Mouse (Mus musculus) stomach, embryonic 15.5 days (tissue): ENCODE measurements around the gene Jrkl. TPM values are rescaled to one million over a fixed set of nuclear protein-coding genes. Genes with fewer than 3 reads are reported as not detected.

ENCODE experiments used
- ATAC-seq: fragments of 200-750 bp; cut with Nextera tagmentation; 2 replicates; pipeline ENCODE4 v1.8.0; 2017; ENCODE audit warnings: low read depth, moderate number of reproducible peaks, moderate TSS enrichment; ENCODE audit not compliant: insufficient read depth, low FRiP score
- H3K27ac ChIP-seq: fragments of 300-500 bp; sonication (generic); 2 replicates; pipeline ENCODE4 v1.5.1; 2015; ENCODE audit warnings: mild to moderate bottlenecking, inconsistent platforms
- H3K27me3 ChIP-seq: fragments of 300-500 bp; sonication (generic); replicated peaks from 2 replicates; pipeline ENCODE4 v1.6.1; 2015; ENCODE audit warnings: inconsistent platforms
- H3K36me3 ChIP-seq: fragments of 300-500 bp; sonication (generic); 2 replicates; pipeline ENCODE4 v1.6.1; 2015; ENCODE audit warnings: inconsistent platforms
- H3K4me1 ChIP-seq: fragments of 300-500 bp; sonication (generic); 2 replicates; pipeline ENCODE4 v1.6.1; 2015; ENCODE audit warnings: inconsistent platforms
- H3K4me2 ChIP-seq: fragments of 300-500 bp; sonication (generic); 2 replicates; pipeline ENCODE4 v1.6.1; 2015; ENCODE audit warnings: mild to moderate bottlenecking, inconsistent platforms
- H3K4me3 ChIP-seq: fragments of 300-500 bp; sonication (generic); replicated peaks from 2 replicates; pipeline ENCODE4 v1.5.1; 2015; ENCODE audit warnings: inconsistent platforms
- H3K9ac ChIP-seq: fragments of 300-500 bp; sonication (generic); 2 replicates; pipeline ENCODE4 v1.6.1; 2015; ENCODE audit warnings: inconsistent platforms
- H3K9me3 ChIP-seq: fragments of 300-500 bp; sonication (generic); 2 replicates; pipeline ENCODE4 v1.6.1; 2016; ENCODE audit warnings: inconsistent platforms
- WGBS: fragments of 180-500 bp; shearing (Covaris S2); methylation state at CpG from one replicate; pipeline ENCODE4 v1.1.7; 2015; 5-methylcytosine and 5-hydroxymethylcytosine counted together
- polyA plus RNA-seq: library from polyadenylated mRNA; unstranded; fragments of >200 nt; fragmentation: Nextera tagmentation; extraction: Ambion mirVana; gene quantifications from 2 replicates; pipeline ENCODE4 v1.2.1, GENCODE M21; 2015

The Jrkl gene
- polyA plus RNA-seq, 1 experiment from 2014 or later: 10.1 TPM

DNA sequence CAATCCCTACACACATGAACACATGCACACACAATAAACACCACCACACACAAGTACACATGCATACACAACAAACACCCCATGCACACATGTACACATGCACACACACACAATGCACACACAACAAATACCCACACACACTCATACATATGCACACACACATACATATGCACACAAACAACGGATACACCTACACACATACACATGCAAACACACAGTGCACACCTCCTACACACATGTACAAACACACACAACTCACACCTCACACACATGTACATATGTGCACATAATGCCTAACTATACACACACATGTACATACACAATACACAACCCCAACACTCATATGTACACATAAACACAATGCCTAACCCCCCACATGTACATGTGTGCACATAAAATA is 19.8 kb downstream of the Jrkl start:
- Histone ChIP-seq H3K4me1 (no peaks in the 10 kb centered on the region), H3K27ac (no peak overlapping the region), H3K4me2 (no peak overlapping the region), H3K9me3 (no peaks in the 10 kb centered on the region), H3K9ac (no peak overlapping the region), H3K27me3 (no peaks in the 10 kb centered on the region), H3K4me3 (no peak overlapping the region), H3K36me3 (no peaks in the 10 kb centered on the region)
- WGBS: 71% methylated on average over 1 of the region's 1 CpGs
- ATAC-seq: no peak

DNA sequence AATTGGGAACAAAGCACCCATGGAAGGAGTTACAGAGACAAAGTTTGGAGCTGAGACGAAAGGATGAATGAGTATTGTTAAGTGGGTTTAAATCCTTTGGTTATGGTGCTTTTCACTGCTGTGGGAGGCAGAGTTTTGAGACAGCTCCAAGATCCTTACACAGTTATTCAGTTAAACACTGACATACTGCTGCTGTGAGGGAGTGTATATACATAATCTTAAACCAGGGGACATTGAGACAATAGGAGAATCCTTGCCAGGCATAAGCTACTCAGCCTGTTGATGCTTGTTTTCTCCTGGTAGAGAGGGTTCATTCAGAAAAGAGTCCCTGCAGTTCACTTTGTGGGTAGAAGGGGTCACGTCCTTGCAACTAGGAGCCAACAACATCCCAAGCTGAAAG is 39.3 kb downstream of the Jrkl start:
- H3K36me3 ChIP-seq: no peaks in the 10 kb centered on the region
- no peak overlapping the region for H3K4me3 ChIP-seq
- no peaks in the 10 kb centered on the region for H3K9me3 ChIP-seq
- no peak overlapping the region for H3K27ac ChIP-seq
- H3K27me3 ChIP-seq: no peaks in the 10 kb centered on the region
- WGBS: 81% methylated on average over 2 of the region's 2 CpGs
- no peak overlapping the region for H3K9ac ChIP-seq
- no peaks in the 10 kb centered on the region for H3K4me1 ChIP-seq
- no peak for ATAC-seq
- no peak overlapping the region for H3K4me2 ChIP-seq

DNA sequence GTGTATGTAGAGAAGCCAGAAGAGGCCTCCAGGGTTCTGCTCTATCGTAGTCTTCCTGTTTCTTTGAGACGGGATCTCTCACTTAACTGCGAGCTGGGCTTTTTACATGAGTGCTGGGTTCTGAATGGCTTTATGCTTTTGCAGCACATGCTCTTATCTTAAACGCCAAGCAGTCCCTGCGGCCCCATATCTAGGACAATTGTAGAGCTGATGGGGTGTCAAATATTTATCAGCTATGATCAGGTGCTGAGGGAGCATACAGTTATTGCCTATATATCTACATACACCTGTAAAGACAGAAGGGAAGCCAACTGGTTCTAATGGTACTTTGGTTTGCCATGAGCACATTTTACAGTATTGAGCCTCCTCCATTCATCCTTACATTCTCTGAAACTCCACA is 41.9 kb downstream of the Jrkl start:
- H3K36me3 ChIP-seq: no peaks in the 10 kb centered on the region
- no peaks in the 10 kb centered on the region for H3K27me3 ChIP-seq
- H3K4me2 ChIP-seq: no peak overlapping the region
- no peak overlapping the region for H3K9ac ChIP-seq
- no peak; the same call in 1 of the 2 replicates for ATAC-seq
- H3K27ac ChIP-seq: no peak overlapping the region
- H3K4me1 ChIP-seq: no peaks in the 10 kb centered on the region
- H3K4me3 ChIP-seq: no peak overlapping the region
- H3K9me3 ChIP-seq: no peaks in the 10 kb centered on the region
- 74% methylated on average over 5 of the region's 5 CpGs for WGBS

DNA sequence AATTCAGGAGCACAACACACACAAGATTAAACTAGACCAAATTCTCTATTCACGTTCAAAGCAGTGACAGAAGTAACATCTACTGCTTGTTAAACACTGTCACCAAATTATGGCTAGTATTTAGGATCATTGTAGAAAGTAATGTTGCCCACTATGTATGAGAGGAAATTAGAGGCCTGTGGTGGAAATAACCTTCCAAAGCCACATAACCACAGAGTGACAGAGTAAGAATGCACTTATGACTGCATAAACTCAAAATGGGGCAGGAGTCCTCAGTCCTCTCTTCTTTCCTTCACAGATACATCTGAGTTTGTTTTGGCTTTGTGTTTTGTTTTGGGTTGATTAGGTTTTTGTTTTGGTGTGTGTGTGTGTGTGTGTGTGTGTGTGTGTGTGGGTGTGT is 42.5 kb downstream of the Jrkl start:
- 77% methylated on average over 1 of the region's 1 CpGs for WGBS
- no peaks in the 10 kb centered on the region for H3K27me3 ChIP-seq
- H3K27ac ChIP-seq: no peak overlapping the region
- no peaks in the 10 kb centered on the region for H3K36me3 ChIP-seq
- H3K4me3 ChIP-seq: no peak overlapping the region
- no peak overlapping the region for H3K4me2 ChIP-seq
- no peak overlapping the region for H3K9ac ChIP-seq
- no peaks in the 10 kb centered on the region for H3K9me3 ChIP-seq
- ATAC-seq: no peak
- no peaks in the 10 kb centered on the region for H3K4me1 ChIP-seq

DNA sequence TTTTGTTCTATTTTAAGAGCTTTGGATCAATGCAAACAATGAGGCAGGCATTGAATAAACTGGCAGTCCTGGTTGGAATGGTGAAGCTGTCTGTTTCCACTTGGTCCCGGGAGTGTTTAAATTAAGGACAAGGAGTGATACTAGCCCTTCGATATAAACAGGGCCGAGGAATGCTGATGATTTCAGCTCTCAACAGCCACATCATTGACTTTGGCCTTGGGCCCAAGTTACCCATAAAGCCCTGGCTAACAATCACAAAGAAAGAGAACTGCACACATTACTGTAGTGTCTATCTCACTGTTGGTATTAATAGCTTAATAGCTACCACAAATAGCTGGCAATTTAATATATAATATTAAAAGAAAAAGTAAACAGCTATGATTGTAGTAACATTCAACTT is 45.5 kb downstream of the Jrkl start:
- no peaks in the 10 kb centered on the region for H3K4me1 ChIP-seq
- no peak overlapping the region for H3K4me3 ChIP-seq
- no peak overlapping the region for H3K27ac ChIP-seq
- no peak overlapping the region for H3K9ac ChIP-seq
- ATAC-seq: no peak
- 35% methylated on average over 3 of the region's 3 CpGs for WGBS
- no peak overlapping the region for H3K4me2 ChIP-seq
- no peaks in the 10 kb centered on the region for H3K36me3 ChIP-seq
- H3K27me3 ChIP-seq: no peaks in the 10 kb centered on the region
- no peaks in the 10 kb centered on the region for H3K9me3 ChIP-seq

DNA sequence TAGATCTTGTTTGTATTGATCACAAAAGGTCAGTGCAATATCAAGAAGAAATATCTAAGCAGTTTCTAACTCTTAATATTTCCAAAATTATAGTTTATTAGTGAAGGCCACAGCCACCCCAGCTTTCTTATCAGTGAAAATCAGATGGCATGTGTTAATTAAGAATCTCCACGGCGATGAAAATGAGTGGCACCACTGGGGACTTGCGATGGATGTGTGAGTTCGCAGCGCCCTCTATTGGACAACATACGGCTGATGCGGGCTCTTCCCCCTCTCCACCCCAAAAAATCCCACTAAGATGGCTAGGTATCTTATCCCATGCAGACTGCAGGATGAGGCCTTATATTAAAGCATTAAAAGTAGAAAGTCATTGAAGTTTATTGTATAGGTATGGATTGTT is 49.9 kb downstream of the Jrkl start:
- no peak for ATAC-seq
- 10% methylated on average over 7 of the region's 7 CpGs for whole genome bisulfite sequencing
- Histone ChIP-seq H3K4me2 (no peak overlapping the region), H3K4me3 (no peak overlapping the region), H3K9me3 (no peaks in the 10 kb centered on the region), H3K4me1 (no peaks in the 10 kb centered on the region), H3K27me3 (no peaks in the 10 kb centered on the region), H3K27ac (no peak overlapping the region), H3K36me3 (no peaks in the 10 kb centered on the region), H3K9ac (no peak overlapping the region)

DNA sequence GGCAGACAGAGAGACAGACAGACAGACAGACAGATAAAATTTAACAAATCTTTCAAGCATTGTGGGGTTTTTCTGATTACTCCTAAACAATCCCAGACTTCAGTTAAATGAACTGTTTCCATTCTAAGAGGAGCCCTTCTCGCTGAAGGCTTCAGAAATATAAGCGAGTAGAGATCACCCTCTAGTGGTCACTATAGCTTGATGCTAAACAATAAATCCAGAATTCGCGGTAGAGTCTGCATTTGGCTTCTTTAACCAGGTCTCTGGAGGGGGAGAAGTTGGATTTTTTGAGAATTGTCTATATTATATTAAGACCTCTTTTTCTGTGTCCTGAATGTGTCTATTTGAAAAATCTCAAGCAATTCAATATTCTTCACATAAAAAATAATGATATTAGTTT is 50.4 kb downstream of the Jrkl start:
- H3K36me3 ChIP-seq: no peaks in the 10 kb centered on the region
- H3K9me3 ChIP-seq: no peaks in the 10 kb centered on the region
- ATAC-seq: no peak
- H3K9ac ChIP-seq: no peak overlapping the region
- no peaks in the 10 kb centered on the region for H3K4me1 ChIP-seq
- H3K4me2 ChIP-seq: no peak overlapping the region
- no peak overlapping the region for H3K27ac ChIP-seq
- under 1% methylated on average over 4 of the region's 4 CpGs for WGBS
- H3K27me3 ChIP-seq: no peaks in the 10 kb centered on the region
- no peak overlapping the region for H3K4me3 ChIP-seq

DNA sequence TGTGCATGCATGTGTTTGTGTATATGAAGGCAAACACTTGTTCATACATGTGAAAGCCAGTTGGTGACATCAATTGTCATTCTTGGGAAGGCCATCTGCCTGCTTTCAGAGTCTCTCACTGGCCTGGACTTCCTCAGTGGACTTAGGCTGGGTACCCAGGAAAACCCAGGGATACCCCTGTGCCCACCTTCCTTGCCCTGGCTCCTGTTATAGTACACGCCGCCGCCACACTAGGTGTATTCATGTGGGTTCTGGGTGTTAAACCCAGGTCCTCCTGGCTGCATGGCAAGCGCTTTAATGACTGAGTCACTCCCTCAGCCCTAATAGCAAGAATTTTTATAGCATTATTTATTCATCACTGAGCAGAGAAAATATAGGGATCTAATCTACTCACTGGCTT is 51.0 kb downstream of the Jrkl start:
- Histone ChIP-seq H3K4me3 (no peak overlapping the region), H3K4me1 (no peaks in the 10 kb centered on the region)
- WGBS: 89% methylated on average over 4 of the region's 4 CpGs

More for the DNA sequence above, 51.0 kb downstream of the Jrkl start:
- no peaks in the 10 kb centered on the region for H3K9me3 ChIP-seq
- no peaks in the 10 kb centered on the region for H3K27me3 ChIP-seq
- no peak overlapping the region for H3K4me2 ChIP-seq
- H3K9ac ChIP-seq: no peak overlapping the region
- H3K36me3 ChIP-seq: no peaks in the 10 kb centered on the region
- H3K27ac ChIP-seq: no peak overlapping the region
- ATAC-seq: no peak

Other genes with a start within 250 kb of the Jrkl start
- gene Ccdc82, start 1.1 kb upstream of the Jrkl start, polyA plus RNA-seq: 8.6 and 10.8 TPM in 2 replicates
- 8.5 and 9.0 TPM in 2 replicates for gene Maml2, start 52.1 kb upstream of the Jrkl start, polyA plus RNA-seq
- gene Gm17571, start 200.9 kb upstream of the Jrkl start, polyA plus RNA-seq: not detected in 2 replicates